Mouse (Mus musculus) MEL (cell line): ENCODE data around the gene Ascc3.
A peak's percentile ranks its signal among the peaks of the same experiment; 100 is the strongest.

Experiments
- CTCF ChIP-seq, 3 experiments: IDR thresholded peaks in 2 of 3; conservative IDR thresholded peaks in 1 of 3; 2 replicates each; pipeline ENCODE4 v1.5.1; 2011 to 2012; ENCODE audit warnings: low read length in 3 of 3, low read depth in 2 of 3, mild to moderate bottlenecking in 2 of 3, improper control_type of control experiment in 1 of 3, inconsistent platforms in 1 of 3, mixed read lengths in 1 of 3, moderate library complexity in 1 of 3; ENCODE audit not compliant: control insufficient read depth in 1 of 3, insufficient read depth in 1 of 3, poor library complexity in 1 of 3, severe bottlenecking in 1 of 3
- EP300 ChIP-seq, 2 experiments: IDR thresholded peaks; 2 replicates each; pipeline ENCODE4 v1.6.1; 2011; ENCODE audit warnings: improper control_type of control experiment in 2 of 2, low read length in 2 of 2, low read depth in 1 of 2, mild to moderate bottlenecking in 1 of 2
- MAZ ChIP-seq: IDR thresholded peaks from 2 replicates; pipeline ENCODE4 v1.6.1; 2012; ENCODE audit warnings: low read depth, mild to moderate bottlenecking, inconsistent platforms, low read length, improper control_type of control experiment
- NELFE ChIP-seq: IDR thresholded peaks from 2 replicates; pipeline ENCODE4 v1.6.1; 2011; ENCODE audit warnings: low read depth, low read length, improper control_type of control experiment
- POLR2AphosphoS2 ChIP-seq: IDR thresholded peaks from 2 replicates; pipeline ENCODE4 v1.6.1; 2011; ENCODE audit warnings: low read length, improper control_type of control experiment
- SIN3A ChIP-seq: IDR thresholded peaks from 2 replicates; pipeline ENCODE4 v1.6.1; 2012; ENCODE audit warnings: low read length, improper control_type of control experiment, inconsistent platforms

DNA sequence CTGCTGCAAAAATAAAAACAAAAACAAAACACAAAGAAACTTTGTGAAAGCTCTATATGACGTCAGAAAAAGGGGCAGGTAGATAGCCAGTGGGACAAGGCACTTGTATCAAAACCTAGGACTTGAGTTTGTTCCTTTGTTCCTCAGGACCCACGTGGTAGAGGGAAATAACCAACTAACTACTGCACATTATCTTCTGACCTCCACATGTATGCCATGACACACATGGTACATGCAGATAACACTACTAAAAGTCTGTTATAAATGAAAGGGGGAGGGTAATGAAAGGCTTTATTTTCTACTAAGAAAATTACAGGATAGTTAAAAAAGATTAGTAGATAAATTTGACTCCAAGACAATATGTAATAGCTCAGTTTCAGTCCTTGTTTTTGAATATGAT is 109.3 kb downstream of the Ascc3 start:
- TF ChIP-seq POLR2AphosphoS2 = no peak
- no peak for TF ChIP-seq NELFE
- TF ChIP-seq CTCF (IDR thresholded peaks at IDR 0.05 in 2 of 3, conservative IDR thresholded peaks at IDR 0.05 in 1 of 3; ENCODE audit: control insufficient read depth in 1 of 3, insufficient read depth in 1 of 3, low read depth in 2 of 3, low read length in 3 of 3, poor library complexity in 1 of 3, severe bottlenecking in 1 of 3) = no peak
- no peak for TF ChIP-seq MAZ
- peak; percentile 84 for TF ChIP-seq SIN3A
- TF ChIP-seq EP300 (IDR thresholded peaks at IDR 0.05; ENCODE audit: low read depth in 1 of 2, low read length in 2 of 2) = peak; percentile 95 to 96
